Mouse (Mus musculus) E14TG2a.4 (cell line): ENCODE measurements around the gene Pi4kb.

Source experiments
- CTCF ChIP-seq: conservative IDR thresholded peaks from 2 replicates; pipeline ENCODE4 v1.5.1; 2014; ENCODE audit warnings: low read length
- NANOG ChIP-seq: IDR thresholded peaks from 2 replicates; pipeline ENCODE4 v1.6.1; 2014; ENCODE audit warnings: borderline replicate concordance, low read length, mixed read lengths
- POU5F1 ChIP-seq: IDR thresholded peaks from 2 replicates; pipeline ENCODE4 v1.6.1; 2014; ENCODE audit warnings: low read length, borderline replicate concordance

DNA sequence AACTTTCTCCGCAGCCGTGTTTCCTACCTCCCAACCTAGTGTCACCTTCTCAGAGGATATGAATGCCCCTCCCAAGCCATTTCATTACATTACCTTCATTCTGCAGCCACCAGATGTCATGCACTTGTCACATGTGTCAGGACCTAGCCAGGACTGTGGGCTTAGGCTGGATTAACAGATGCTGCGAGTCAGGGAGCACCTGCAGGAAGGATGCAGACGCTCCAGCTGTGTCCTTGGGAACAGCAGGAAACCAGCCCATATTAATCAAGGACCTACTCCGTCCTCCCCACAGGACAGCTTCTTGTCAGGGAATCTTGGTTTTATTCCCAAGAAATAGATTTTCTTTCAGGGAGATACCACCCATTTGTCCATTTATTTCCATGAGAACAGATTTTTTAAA, 14.2 kb upstream of the Pi4kb start:
- TF ChIP-seq CTCF (no peak), NANOG (no peak), POU5F1 (no peak)
